Mouse (Mus musculus): ENCODE measurements around the gene Prr12.
"Not testable (repeated sequence)": the region's sequence is repeated elsewhere in the genome, so short reads cannot be mapped to it uniquely, and the experiment has no call there.

The Prr12 gene

GRCm38 (mm10) chr7:45052862-45053116 lies at the start of gene Prr12:
Gene Prr12 (minus strand): TSS chr7:45052881.
- ATAC-seq (ENCODE audit: insufficient number of reproducible peaks, low FRiP score, low TSS enrichment) = no peak

- ATAC-seq (ENCODE audit: insufficient number of reproducible peaks, low FRiP score, low TSS enrichment) = no peak
Measured at GRCm38 (mm10) chr7:45102441-45102840, 49.8 kb upstream of the Prr12 start.

GRCm38 (mm10) chr7:45100046-45100445 lies 47.4 kb upstream of the Prr12 start:
- ATAC-seq (ENCODE audit: insufficient number of reproducible peaks, low FRiP score, low TSS enrichment) = no peak

- ATAC-seq (ENCODE audit: insufficient number of reproducible peaks, low FRiP score, low TSS enrichment) = no peak
Measured at GRCm38 (mm10) chr7:45098541-45099240, 46.0 kb upstream of the Prr12 start.

GRCm38 (mm10) chr7:45097479-45097878 lies 44.8 kb upstream of the Prr12 start:
- no peak for ATAC-seq (ENCODE audit: insufficient number of reproducible peaks, low FRiP score, low TSS enrichment)

- not testable (repeated sequence) for ATAC-seq (ENCODE audit: insufficient number of reproducible peaks, low FRiP score, low TSS enrichment)
Measured at GRCm38 (mm10) chr7:45095965-45096364, 43.3 kb upstream of the Prr12 start.

- no peak for ATAC-seq (ENCODE audit: insufficient number of reproducible peaks, low FRiP score, low TSS enrichment)
Measured at GRCm38 (mm10) chr7:45095367-45095766, 42.7 kb upstream of the Prr12 start.

GRCm38 (mm10) chr7:45094121-45094520 lies 41.4 kb upstream of the Prr12 start:
- no peak for ATAC-seq (ENCODE audit: insufficient number of reproducible peaks, low FRiP score, low TSS enrichment)

- ATAC-seq (ENCODE audit: insufficient number of reproducible peaks, low FRiP score, low TSS enrichment) = no peak
Measured at GRCm38 (mm10) chr7:45093516-45093905, 40.8 kb upstream of the Prr12 start.

GRCm38 (mm10) chr7:45092828-45093515 lies 40.3 kb upstream of the Prr12 start:
- ATAC-seq (ENCODE audit: insufficient number of reproducible peaks, low FRiP score, low TSS enrichment) = no peak

- ATAC-seq (ENCODE audit: insufficient number of reproducible peaks, low FRiP score, low TSS enrichment) = no peak
Measured at GRCm38 (mm10) chr7:45092048-45092447, 39.4 kb upstream of the Prr12 start, which contains the start of gene Rcn3. Gene Rcn3 (minus strand): TSS chr7:45092221.

- ATAC-seq (ENCODE audit: insufficient number of reproducible peaks, low FRiP score, low TSS enrichment) = no peak
Measured at GRCm38 (mm10) chr7:45091001-45091990, 38.6 kb upstream of the Prr12 start.

GRCm38 (mm10) chr7:45090251-45090977 lies 37.7 kb upstream of the Prr12 start:
- no peak for ATAC-seq (ENCODE audit: insufficient number of reproducible peaks, low FRiP score, low TSS enrichment)

- ATAC-seq (ENCODE audit: insufficient number of reproducible peaks, low FRiP score, low TSS enrichment) = no peak
Measured at GRCm38 (mm10) chr7:45088597-45088996, 35.9 kb upstream of the Prr12 start.

GRCm38 (mm10) chr7:45086084-45086483 lies 33.4 kb upstream of the Prr12 start:
- no peak for ATAC-seq (ENCODE audit: insufficient number of reproducible peaks, low FRiP score, low TSS enrichment)

- no peak for ATAC-seq (ENCODE audit: insufficient number of reproducible peaks, low FRiP score, low TSS enrichment)
Measured at GRCm38 (mm10) chr7:45083300-45083890, 30.7 kb upstream of the Prr12 start.

GRCm38 (mm10) chr7:45082401-45083299 lies 30.0 kb upstream of the Prr12 start:
- ATAC-seq (ENCODE audit: insufficient number of reproducible peaks, low FRiP score, low TSS enrichment) = no peak

GRCm38 (mm10) chr7:45081016-45081415 lies 28.3 kb upstream of the Prr12 start:
- ATAC-seq (ENCODE audit: insufficient number of reproducible peaks, low FRiP score, low TSS enrichment) = no peak

GRCm38 (mm10) chr7:45079856-45080255 lies 27.2 kb upstream of the Prr12 start:
- ATAC-seq (ENCODE audit: insufficient number of reproducible peaks, low FRiP score, low TSS enrichment) = peak; percentile 36; the same call in 1 of the 2 replicates
